Mouse (Mus musculus): Measurements from ENCODE around the gene Cd207. TPM values are rescaled to one million over a fixed set of nuclear protein-coding genes. Genes with fewer than 3 reads are reported as not detected.

The Cd207 gene
- polyA plus RNA-seq, 1 experiment, result not detected

- Histone ChIP-seq H3K79me2 (ENCODE audit: control insufficient read depth, insufficient read depth) (no peaks in the 10 kb centered on the region), H3K4me3 (no peak overlapping the region), H3ac (ENCODE audit: control insufficient read depth, insufficient read length) (no peak overlapping the region), H3K36me3 (ENCODE audit: control insufficient read depth, insufficient read depth) (no peaks in the 10 kb centered on the region), H3K27me3 (ENCODE audit: control insufficient read depth, insufficient read depth, insufficient read length) (peaks cover 73% of the 10 kb centered on the region), H3K4me2 (ENCODE audit: low read depth) (no peak overlapping the region)
- no peak for TF ChIP-seq USF1 (IDR thresholded peaks at IDR 0.05; ENCODE audit: low read depth)
- TF ChIP-seq TCF3 (IDR thresholded peaks at IDR 0.05; ENCODE audit: insufficient read length, low read depth), result no peak
- no peak for TF ChIP-seq POLR2AphosphoS2 (IDR thresholded peaks at IDR 0.05; ENCODE audit: insufficient read length, low read depth)
- TF ChIP-seq CEBPB (IDR thresholded peaks at IDR 0.05; ENCODE audit: insufficient read depth, poor library complexity, severe bottlenecking), result no peak
- TF ChIP-seq E2F4 (IDR thresholded peaks at IDR 0.05; ENCODE audit: insufficient read depth), result no peak
Observed at GRCm38 (mm10) chr6:83696684-83697083, 19.0 kb upstream of the Cd207 start.

GRCm38 (mm10) chr6:83695731-83696130 is 18.1 kb upstream of the Cd207 start:
- TF ChIP-seq CEBPB (IDR thresholded peaks at IDR 0.05; ENCODE audit: insufficient read depth, poor library complexity, severe bottlenecking), result no peak
- TF ChIP-seq MYOD1 (IDR thresholded peaks at IDR 0.05; ENCODE audit: control insufficient read depth in 1 of 3, insufficient read length in 2 of 3, low read depth in 2 of 3), result no peak
- TF ChIP-seq MAX (IDR thresholded peaks at IDR 0.05; ENCODE audit: low read depth), result no peak
- TF ChIP-seq SRF (IDR thresholded peaks at IDR 0.05; ENCODE audit: control insufficient read depth, insufficient read length, low read depth), result no peak
- TF ChIP-seq TCF3 (IDR thresholded peaks at IDR 0.05; ENCODE audit: insufficient read length, low read depth), result no peak
- TF ChIP-seq E2F4 (IDR thresholded peaks at IDR 0.05; ENCODE audit: insufficient read depth), result no peak
- TF ChIP-seq MYOG (IDR thresholded peaks at IDR 0.05; ENCODE audit: control insufficient read depth in 1 of 3, insufficient read depth in 1 of 3, insufficient read length in 2 of 3, low read depth in 2 of 3), result no peak
- TF ChIP-seq REST (IDR thresholded peaks at IDR 0.05; ENCODE audit: insufficient read depth, insufficient read length), result no peak
- no peak for TF ChIP-seq USF1 (IDR thresholded peaks at IDR 0.05; ENCODE audit: low read depth)
- TF ChIP-seq TCF12 (IDR thresholded peaks at IDR 0.05; ENCODE audit: insufficient read depth, poor library complexity, severe bottlenecking), result no peak
- TF ChIP-seq POLR2A (IDR thresholded peaks at IDR 0.05; ENCODE audit: insufficient read length, low read depth), result no peak
- no peak for TF ChIP-seq POLR2AphosphoS2 (IDR thresholded peaks at IDR 0.05; ENCODE audit: insufficient read length, low read depth)
- Histone ChIP-seq H3ac (ENCODE audit: control insufficient read depth, insufficient read length) (no peak overlapping the region), H3K4me2 (ENCODE audit: low read depth) (no peak overlapping the region), H3K27me3 (ENCODE audit: control insufficient read depth, insufficient read depth, insufficient read length) (peaks cover 75% of the 10 kb centered on the region), H3K4me3 (no peak overlapping the region), H3K36me3 (ENCODE audit: control insufficient read depth, insufficient read depth) (no peaks in the 10 kb centered on the region), H3K79me2 (ENCODE audit: control insufficient read depth, insufficient read depth) (no peaks in the 10 kb centered on the region)

DNA sequence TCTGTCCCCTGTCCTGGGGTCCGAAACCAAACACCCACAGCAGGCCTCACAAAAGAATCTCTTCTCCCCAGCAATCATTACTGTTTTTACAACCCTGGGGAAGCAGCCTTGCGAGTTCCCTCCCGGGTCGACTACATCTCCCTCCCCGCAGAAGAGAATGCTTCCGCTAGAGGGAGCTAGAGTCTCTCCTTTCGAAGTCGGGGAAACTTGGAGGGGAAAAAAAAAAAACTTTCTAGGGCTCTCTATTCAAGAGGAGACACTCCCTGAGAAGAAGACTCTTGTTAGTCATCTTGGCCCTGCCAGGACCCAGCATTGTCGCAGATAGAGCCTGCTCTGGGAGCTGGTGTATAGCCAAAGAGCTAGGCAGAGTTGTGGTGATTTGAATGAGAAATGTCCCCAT is 16.2 kb upstream of the Cd207 start:
- Histone ChIP-seq H3K27me3 (ENCODE audit: control insufficient read depth, insufficient read depth, insufficient read length) (peaks cover 68% of the 10 kb centered on the region), H3K4me3 (no peak overlapping the region), H3K79me2 (ENCODE audit: control insufficient read depth, insufficient read depth) (no peaks in the 10 kb centered on the region), H3ac (ENCODE audit: control insufficient read depth, insufficient read length) (no peak overlapping the region), H3K36me3 (ENCODE audit: control insufficient read depth, insufficient read depth) (no peaks in the 10 kb centered on the region), H3K4me2 (ENCODE audit: low read depth) (no peak overlapping the region)
- no peak for TF ChIP-seq MYOD1 (IDR thresholded peaks at IDR 0.05; ENCODE audit: control insufficient read depth in 1 of 3, insufficient read length in 2 of 3, low read depth in 2 of 3)

DNA sequence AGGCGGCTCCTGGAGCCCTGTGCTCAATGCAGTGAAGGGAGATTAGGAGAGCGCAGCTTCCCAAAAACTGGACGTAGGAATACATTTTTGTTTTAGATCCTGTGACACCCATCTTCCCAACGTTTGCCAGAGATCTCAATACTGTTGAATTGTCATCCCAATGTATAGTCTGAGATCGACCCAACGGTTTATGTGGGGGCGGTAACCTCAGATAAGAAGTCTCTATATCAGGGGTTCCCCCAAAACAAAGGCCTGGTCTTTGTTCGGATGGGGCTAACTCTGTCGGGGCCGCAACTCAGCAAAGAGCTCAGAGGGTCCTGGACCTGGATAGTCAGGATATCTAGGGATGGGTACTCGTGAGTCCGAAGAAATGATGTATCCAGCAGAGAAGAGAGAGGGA is 15.3 kb upstream of the Cd207 start:
- no peak overlapping the region for H3K4me2 ChIP-seq (ENCODE audit: low read depth)
- H3K36me3 ChIP-seq (ENCODE audit: control insufficient read depth, insufficient read depth), result no peaks in the 10 kb centered on the region
- peaks cover 69% of the 10 kb centered on the region for H3K27me3 ChIP-seq (ENCODE audit: control insufficient read depth, insufficient read depth, insufficient read length)
- H3K4me3 ChIP-seq, result no peak overlapping the region
- TF ChIP-seq CEBPB (IDR thresholded peaks at IDR 0.05; ENCODE audit: insufficient read depth, poor library complexity, severe bottlenecking) (no peak), MYOG (IDR thresholded peaks at IDR 0.05; ENCODE audit: control insufficient read depth in 1 of 3, insufficient read depth in 1 of 3, insufficient read length in 2 of 3, low read depth in 2 of 3) (no peak), TCF12 (IDR thresholded peaks at IDR 0.05; ENCODE audit: insufficient read depth, poor library complexity, severe bottlenecking) (no peak), REST (IDR thresholded peaks at IDR 0.05; ENCODE audit: insufficient read depth, insufficient read length) (no peak), MAX (IDR thresholded peaks at IDR 0.05; ENCODE audit: low read depth) (no peak), TCF3 (IDR thresholded peaks at IDR 0.05; ENCODE audit: insufficient read length, low read depth) (no peak), SRF (IDR thresholded peaks at IDR 0.05; ENCODE audit: control insufficient read depth, insufficient read length, low read depth) (no peak), POLR2AphosphoS2 (IDR thresholded peaks at IDR 0.05; ENCODE audit: insufficient read length, low read depth) (no peak), E2F4 (IDR thresholded peaks at IDR 0.05; ENCODE audit: insufficient read depth) (no peak), MYOD1 (IDR thresholded peaks at IDR 0.05; ENCODE audit: control insufficient read depth in 1 of 3, insufficient read length in 2 of 3, low read depth in 2 of 3) (no peak)
- H3K79me2 ChIP-seq (ENCODE audit: control insufficient read depth, insufficient read depth), result no peaks in the 10 kb centered on the region
- H3ac ChIP-seq (ENCODE audit: control insufficient read depth, insufficient read length), result no peak overlapping the region

- H3K27me3 ChIP-seq (ENCODE audit: control insufficient read depth, insufficient read depth, insufficient read length), result peaks cover 63% of the 10 kb centered on the region
- H3ac ChIP-seq (ENCODE audit: control insufficient read depth, insufficient read length), result no peak overlapping the region
- no peak for TF ChIP-seq TCF3 (IDR thresholded peaks at IDR 0.05; ENCODE audit: insufficient read length, low read depth)
- TF ChIP-seq REST (IDR thresholded peaks at IDR 0.05; ENCODE audit: insufficient read depth, insufficient read length), result no peak
- no peak for TF ChIP-seq POLR2A (IDR thresholded peaks at IDR 0.05; ENCODE audit: insufficient read length, low read depth)
- TF ChIP-seq MAX (IDR thresholded peaks at IDR 0.05; ENCODE audit: low read depth), result no peak
- TF ChIP-seq SRF (IDR thresholded peaks at IDR 0.05; ENCODE audit: control insufficient read depth, insufficient read length, low read depth), result no peak
- no peak for TF ChIP-seq TCF12 (IDR thresholded peaks at IDR 0.05; ENCODE audit: insufficient read depth, poor library complexity, severe bottlenecking)
- TF ChIP-seq E2F4 (IDR thresholded peaks at IDR 0.05; ENCODE audit: insufficient read depth), result no peak
- TF ChIP-seq POLR2AphosphoS2 (IDR thresholded peaks at IDR 0.05; ENCODE audit: insufficient read length, low read depth), result no peak
- TF ChIP-seq USF1 (IDR thresholded peaks at IDR 0.05; ENCODE audit: low read depth), result no peak
- no peak for TF ChIP-seq MYOD1 (IDR thresholded peaks at IDR 0.05; ENCODE audit: control insufficient read depth in 1 of 3, insufficient read length in 2 of 3, low read depth in 2 of 3)
- no peak for TF ChIP-seq MYOG (IDR thresholded peaks at IDR 0.05; ENCODE audit: control insufficient read depth in 1 of 3, insufficient read depth in 1 of 3, insufficient read length in 2 of 3, low read depth in 2 of 3)
- TF ChIP-seq CEBPB (IDR thresholded peaks at IDR 0.05; ENCODE audit: insufficient read depth, poor library complexity, severe bottlenecking), result no peak
- no peak overlapping the region for H3K4me3 ChIP-seq
- H3K79me2 ChIP-seq (ENCODE audit: control insufficient read depth, insufficient read depth), result no peaks in the 10 kb centered on the region
- H3K36me3 ChIP-seq (ENCODE audit: control insufficient read depth, insufficient read depth), result no peaks in the 10 kb centered on the region
- H3K4me2 ChIP-seq (ENCODE audit: low read depth), result no peak overlapping the region
Observed at GRCm38 (mm10) chr6:83690936-83691335, 13.3 kb upstream of the Cd207 start.

Measured in myocyte (in vitro differentiated cells).